Mouse (Mus musculus) urinary bladder, postnatal 4 days (tissue): ENCODE results near the gene Dmc1.

Experiments
- DNase-seq, 2 experiments: peaks; one replicate each; pipeline ENCODE4 v3.0.0; 2021 to 2022; ENCODE audit warnings: low spot score in 2 of 2

Dmc1 gene

DNA sequence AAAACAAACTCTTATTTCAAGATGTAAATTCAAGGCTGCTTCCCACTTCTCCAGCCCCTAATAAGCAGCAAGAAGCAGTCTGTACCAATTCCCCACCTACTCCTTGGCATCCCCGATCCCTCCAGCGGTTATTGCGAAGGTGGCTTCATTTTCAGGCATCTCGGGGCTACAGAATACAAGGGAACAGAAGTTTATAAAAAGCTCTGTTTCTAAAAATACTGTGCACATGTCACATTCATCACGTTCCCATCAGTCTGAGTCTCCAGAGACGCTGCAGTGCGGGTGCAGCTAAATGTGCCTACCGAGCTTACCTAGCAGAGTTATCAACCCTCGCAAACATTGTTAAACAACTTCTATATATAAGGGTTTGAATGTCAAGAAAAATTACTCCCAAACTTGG, 42.5 kb downstream of the Dmc1 start:
- no peak for DNase-seq

DNA sequence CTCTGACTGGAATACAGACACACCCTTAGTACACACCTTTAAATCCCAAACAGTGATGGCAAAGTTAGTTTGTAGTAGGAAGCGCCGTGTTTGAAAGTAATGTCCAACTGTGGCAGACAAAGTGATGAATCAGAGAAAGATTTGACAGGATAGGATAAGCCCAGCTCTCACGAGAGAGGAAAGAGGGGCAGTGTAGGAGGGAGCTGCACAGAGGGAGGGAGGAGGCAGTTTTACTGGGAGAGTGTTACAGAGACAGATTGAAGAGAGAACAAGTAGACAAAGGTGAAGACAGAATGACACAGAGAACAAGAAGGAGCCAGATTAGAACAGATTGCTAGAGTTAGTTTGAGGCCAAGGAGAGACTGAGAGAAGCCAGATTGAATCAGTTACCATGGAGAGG, 45.3 kb downstream of the Dmc1 start:
- DNase-seq = no peak

DNA sequence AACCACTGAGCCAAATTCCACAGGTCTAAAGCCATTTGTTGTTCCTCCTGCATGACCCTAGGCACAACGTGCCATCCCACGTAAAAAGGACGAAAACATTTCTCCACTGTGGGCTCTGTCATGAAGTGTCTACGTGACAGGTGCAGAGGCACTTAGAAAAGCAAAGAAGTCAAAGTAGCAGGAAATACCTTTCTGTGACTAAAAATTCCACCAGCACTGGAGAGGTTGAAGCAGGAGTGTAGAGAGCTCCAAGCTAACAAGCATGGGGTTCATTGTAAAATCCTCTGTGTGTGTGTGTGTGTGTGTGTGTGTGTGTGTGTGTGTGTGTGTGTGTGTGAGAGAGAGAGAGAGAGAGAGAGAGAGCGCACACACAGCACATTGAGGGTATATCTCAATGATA, 52.3 kb downstream of the Dmc1 start:
- no peak for DNase-seq

- DNase-seq = no peak
Measured at GRCm38 (mm10) chr15:79548226-79548625, 56.7 kb downstream of the Dmc1 start.

DNA sequence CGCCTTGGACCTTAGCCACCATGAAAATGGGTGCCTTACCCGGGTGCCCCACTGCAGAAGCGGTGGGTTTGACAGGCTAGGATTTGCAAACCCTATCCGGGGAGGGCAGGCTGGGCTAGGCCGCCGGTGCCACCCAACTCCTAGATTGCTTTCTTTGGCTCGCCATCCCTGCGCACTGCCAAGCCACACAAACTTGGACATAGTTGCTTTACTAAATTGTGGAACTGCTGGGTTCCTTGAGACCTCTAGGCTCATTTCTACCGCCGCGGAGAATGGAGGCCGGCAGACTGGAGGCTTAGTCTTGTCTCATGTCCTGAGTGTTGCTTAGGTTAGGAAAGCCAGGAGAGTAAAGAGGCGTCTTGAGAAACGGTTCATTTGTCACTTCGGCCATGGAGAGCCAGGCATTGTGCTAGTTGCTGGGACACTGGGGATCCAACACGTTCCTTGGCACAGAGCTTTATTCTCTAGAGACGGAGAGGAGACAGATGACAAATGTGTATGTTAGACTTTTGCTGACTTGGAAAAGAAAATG, 57.6 kb downstream of the Dmc1 start:
- DNase-seq = no peak

GRCm38 (mm10) chr15:79546410-79547288, 58.3 kb downstream of the Dmc1 start, which contains the start of gene Ddx17:
Gene Ddx17 (minus strand): TSS chr15:79546741.
- DNase-seq = peak; percentile 97 to 98

- peak; percentile 72 to 78 for DNase-seq
Measured at GRCm38 (mm10) chr15:79545921-79546399, 58.9 kb downstream of the Dmc1 start.

GRCm38 (mm10) chr15:79545496-79545895, 59.4 kb downstream of the Dmc1 start:
- no peak for DNase-seq

DNA sequence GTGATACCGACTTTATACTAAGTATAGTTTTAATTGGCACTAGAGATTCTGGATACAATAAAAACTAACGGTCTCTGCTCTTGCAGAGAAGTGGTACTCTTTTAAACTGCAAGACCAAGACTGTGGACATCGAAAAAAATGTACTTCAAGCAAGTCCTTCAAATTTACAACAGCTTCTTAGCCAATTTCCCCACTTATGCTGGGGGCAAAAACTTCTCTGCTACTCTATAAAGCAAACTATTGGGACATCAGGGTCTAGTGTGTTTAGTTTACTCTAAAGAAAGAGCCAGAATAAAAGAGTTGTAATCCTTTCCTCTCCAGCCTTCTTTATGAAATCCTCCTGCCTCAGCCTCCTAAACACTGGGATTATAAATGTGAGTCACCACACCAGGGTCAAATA, 60.9 kb downstream of the Dmc1 start:
- no peak for DNase-seq

DNA sequence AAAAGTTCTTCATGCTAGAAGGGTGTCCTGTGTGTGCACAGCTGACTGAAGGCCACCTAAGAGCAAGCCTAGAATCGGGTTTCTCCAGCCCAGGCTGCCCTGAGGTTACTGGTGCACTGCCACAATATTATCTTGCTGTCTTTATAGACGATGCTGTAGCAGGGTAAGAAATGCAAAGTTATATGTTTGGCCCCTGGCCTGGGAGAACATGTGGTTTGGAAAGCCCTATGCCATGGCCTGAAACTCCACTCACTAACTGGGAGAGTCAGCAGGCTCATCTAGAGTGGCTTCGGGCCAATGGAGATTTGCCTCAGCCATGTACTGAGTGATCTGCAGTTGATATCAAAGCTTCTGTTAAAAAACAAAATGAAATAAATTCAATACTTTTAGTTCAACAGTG, 71.1 kb downstream of the Dmc1 start:
- no peak for DNase-seq

- no peak for DNase-seq
Measured at GRCm38 (mm10) chr15:79529935-79530334, 75.0 kb downstream of the Dmc1 start.

DNA sequence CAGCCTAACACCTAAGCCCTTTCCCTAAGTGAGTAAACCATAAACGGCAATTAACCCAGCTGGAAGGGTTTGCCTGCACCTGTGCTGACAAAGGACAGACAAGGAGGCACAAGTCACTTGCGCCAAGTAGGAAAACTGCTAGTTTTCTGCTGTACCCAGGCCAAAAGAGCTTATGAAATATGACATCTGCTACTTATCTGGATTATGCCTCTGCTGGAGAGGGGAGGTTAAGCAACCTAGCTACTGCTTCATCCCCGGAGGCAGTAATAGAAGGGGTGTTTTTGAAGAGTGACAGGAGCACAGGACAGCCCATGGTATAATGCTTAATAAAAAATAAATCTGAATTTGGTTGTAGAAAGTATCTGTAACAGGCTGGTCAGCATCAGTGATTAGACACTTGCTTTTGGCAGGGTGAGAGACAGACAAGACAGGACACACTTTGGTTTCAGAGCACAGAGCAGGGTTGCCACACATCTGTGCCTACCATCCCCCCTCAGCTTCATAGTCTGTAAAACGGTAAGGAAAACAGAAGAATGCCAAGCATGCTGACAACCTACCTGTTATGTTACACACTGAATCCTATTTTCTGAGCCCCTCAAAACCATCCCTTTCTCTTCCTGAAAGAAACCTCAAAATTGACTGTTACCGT, 76.8 kb downstream of the Dmc1 start:
- no peak for DNase-seq

DNA sequence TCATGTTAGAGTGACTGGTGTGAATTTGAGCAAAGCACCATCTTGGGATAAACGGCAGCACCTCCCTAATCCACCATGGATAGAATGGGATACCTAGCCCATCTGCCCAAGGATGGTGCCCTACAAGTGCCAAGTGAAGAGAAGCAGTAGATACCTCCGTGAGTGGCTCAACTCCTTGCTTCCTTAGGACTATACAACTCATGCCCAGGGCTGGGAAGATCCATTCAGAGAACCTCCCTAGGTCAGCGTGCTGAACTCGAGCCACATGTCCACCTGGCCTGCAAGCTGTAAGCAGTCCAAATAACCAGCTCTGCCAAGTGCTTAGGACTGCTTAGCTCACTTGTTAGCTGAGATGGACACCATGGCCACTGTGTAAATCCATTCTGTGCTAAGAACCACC, 77.7 kb downstream of the Dmc1 start:
- DNase-seq = no peak

DNA sequence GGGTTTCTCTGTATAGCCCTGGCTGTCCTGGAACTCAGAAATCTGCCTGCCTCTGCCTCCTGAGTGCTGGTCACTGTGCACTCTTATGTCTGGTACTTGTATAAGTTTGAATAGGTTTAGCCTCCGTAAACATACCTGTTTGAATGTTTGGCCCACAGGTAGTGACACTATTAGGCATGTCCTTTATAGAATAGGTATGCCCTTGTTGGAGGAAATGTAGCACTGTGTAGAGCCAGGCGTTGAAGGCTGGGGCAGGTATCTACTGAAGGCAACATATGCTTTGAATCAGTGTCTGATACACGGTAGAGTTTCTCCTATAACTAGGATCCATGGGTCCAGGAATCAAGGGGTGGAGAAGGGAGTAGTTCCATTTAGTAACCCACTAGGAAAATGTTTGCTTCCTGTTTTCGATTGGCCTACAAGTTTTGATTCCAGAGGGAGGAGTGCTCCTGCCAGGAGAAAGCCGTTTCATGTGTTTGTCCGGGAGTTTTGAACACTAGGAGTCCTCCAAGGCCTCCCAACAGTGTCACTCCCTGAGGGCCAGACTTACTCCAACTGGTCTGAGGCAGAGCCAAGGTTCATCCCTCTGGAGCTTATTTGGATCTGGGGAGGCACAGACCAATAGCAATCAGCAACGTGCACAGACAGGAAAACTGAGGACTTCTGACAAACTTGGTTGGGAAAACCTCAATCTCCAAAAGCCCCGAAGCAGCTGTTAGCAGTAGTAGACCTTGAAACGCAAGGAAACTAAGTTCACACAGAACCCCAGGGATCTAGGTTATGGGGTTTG, 78.7 kb downstream of the Dmc1 start:
- no peak for DNase-seq

- no peak for DNase-seq
Measured at GRCm38 (mm10) chr15:79525564-79525963, 79.3 kb downstream of the Dmc1 start.

GRCm38 (mm10) chr15:79519400-79520220, 85.3 kb downstream of the Dmc1 start:
- no peak for DNase-seq

GRCm38 (mm10) chr15:79518571-79518970, 86.3 kb downstream of the Dmc1 start:
- DNase-seq = no peak

GRCm38 (mm10) chr15:79517710-79518109, 87.2 kb downstream of the Dmc1 start:
- no peak for DNase-seq

- DNase-seq = peak; percentile 84 to 85
Measured at GRCm38 (mm10) chr15:79516171-79517096, 88.5 kb downstream of the Dmc1 start, which contains the start of gene Kdelr3. Gene Kdelr3 (plus strand): TSS chr15:79516411.

DNA sequence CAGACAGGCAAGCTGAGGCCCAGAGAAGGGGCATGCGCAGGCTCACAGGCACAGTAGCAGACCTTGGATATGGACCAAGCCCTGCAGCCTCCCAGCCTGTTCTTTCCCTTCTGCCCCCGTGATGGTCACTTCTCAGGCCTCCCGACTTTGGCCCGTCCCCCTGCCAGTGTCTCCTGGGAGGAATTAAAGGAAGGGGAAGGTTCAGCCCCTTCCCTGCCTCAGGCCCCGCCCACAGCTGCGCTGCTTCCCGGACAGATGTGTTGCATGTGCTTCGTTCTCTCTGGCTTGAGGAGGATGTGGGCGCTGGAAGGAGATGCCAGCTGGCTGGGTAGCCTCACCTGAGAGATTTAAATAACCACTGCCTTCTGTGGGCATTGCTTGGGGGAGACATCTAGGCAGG, 91.0 kb downstream of the Dmc1 start:
- DNase-seq = peak in 1 of 2 experiments; percentile 54
